Mouse (Mus musculus): ENCODE measurements around the gene Vav2.

The Vav2 gene

DNA sequence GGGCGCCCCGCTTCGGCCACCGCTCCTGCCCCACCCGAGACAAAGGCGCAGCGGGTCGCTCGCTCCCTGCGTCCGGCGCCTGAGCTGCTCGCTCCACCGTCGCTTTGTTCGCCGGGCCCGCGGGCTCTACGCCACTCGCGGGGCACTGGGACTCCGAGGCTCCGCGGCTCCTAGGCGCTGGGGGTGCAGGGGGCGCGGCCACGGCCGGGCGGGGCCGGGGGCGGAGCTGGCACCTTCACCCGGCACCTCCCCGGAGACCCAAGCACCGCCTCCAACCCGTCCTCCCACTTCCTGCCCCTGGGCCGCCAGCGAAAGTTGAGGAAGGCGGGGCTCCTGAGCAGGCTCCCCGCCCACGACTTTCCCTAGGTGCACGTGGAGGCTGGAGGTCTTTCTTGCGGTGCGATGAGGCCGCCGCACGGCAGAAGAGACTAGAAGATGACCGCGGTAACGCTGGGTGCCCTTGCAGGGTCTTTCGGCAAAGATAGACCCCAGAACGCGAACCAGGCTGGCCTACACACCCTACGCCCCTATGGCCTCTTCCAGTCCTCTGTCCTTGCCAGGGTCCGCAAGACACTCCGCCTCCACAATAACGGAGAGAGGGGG is at the start of gene Vav2:
TSS of gene Vav2 (minus strand) at position 179 of the 603 bp plus-strand sequence.
- peak; percentile 83 for DNase-seq (ENCODE audit: low read depth, low spot score)

DNA sequence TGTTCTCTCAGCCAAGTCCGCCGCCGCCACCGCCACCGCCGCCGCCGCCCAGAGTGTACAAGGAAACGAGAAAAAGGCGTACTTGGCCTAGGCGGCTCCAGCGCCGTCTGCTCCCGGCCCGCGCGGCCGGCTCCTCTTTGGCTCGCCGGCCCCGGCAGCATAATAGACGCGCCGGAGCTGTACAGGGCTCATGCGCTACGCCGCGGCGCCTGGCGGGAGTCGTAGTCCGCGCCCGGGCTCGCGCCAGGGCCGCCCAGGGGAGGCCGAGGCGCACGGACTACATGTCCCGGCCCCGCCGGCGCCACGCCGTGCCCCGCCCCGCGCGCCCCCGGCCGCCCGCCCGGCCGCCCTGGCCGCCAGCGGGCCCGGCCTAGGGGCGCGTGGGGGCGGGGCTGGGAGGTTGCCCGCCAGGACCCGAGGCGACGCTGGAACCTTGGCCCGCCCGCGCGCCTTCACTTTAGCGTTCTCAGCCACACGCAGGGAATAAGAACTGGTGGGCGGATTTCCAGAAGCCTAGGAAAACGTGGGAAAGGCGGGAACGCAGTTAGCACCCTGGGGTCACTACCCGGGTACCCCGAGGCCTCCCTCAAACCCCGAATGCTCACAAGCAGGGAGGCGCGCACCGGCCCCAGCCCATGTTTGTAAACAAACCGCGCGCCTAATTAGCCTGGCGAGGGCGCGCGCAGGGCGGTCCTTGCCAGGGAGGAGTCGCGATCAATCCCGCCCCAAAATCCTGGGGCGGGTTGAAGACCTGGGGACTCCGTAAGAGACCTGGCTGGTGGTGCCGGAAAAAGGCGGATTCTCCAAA is 48.9 kb upstream of the Vav2 start:
- peak; percentile 91 for DNase-seq (ENCODE audit: low read depth, low spot score)

DNA sequence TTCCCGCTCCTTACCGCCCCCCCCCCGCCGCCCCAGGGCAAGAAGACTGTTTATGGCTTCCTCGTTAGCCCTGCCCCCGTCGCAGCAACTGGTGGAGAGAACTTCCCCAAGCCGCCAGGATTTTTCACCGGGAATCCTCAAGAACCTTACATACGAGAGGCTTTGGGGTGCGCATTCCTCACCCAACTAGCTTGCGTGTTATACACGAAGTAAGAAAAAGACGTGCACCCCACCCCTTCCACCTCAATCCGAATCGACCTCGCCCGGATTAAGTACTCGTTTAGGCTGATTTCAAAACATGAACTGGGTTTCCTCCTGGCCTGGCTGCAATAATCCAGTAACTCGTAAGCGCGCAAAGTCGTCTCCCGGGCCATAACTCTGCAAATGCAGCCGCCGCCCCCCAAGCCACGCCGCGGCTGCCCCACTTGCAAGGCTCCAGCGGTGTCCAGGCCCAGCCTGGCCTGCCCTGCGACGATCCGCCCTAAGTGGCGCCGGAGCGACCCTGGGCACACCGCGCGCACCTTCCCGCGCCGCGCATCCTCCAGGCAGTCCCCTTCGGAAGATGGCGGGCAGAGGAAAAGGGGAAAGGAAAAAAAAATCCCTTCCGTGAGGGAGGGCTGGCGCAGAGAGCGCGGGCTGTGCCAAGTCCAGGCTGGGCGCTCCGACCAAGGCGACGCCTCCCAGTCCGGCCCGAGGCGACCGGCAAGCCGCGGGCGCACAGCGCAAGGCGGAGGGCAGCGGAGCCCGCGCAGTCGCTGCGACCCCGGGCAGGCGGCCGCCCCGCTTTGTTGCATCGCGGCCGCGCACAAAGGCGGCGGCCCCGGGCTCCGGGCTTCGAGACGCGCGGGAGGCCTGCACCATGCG is 48.0 kb upstream of the Vav2 start:
- no peak for DNase-seq (ENCODE audit: low read depth, low spot score)

DNA sequence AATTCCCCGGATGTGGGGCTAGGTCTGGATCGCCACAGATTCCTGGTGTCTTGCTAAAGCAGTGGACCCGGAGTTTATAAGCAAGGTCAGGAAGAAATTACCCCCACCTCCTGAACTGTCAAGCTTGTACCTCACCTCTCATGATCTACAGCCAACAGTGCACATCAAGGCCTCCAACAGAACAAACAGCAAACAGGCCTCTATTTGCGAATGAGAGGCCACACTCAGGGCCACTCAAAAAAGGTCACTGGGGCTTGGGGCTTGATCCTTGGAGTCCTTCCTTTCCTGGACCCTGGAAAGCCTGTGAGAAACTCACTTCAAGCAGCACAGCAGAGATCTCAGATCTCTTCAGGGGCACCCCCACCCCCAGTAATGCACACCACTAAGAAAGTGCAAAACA is 47.1 kb upstream of the Vav2 start:
- DNase-seq (ENCODE audit: low read depth, low spot score) = no peak

DNA sequence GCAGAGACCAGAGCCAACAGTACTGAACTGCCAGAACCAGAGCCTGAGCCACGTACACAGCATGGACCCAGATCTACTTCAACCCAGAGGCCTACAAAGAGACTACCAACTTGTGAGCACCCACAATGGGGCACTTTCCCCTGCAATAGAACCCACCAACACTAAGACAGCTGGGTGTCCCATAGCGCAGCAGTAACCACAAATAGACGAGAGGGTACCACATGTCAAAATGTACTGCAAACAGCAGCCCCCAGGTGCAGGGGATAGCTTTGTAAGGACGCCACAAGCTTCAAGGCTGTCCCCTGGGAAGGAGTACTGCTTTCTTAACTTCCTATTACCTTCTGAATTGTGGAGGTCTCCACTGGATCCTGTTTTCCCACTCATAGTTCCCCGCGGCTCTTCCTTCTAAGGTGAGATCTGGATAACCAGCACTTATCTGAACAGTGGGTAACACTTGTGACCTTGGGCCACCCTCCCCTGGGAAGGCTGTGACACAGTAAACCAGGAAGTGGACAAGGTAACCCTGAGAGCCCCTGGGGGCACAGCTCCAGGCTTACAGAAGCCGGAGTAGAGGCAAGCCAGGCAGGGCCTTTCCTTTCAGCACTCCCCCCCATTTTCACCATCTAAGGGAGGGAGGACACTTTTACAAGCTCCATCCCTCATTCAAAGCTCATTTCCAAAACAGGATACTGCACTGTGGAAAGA is 46.4 kb upstream of the Vav2 start:
- DNase-seq (ENCODE audit: low read depth, low spot score) = no peak

DNA sequence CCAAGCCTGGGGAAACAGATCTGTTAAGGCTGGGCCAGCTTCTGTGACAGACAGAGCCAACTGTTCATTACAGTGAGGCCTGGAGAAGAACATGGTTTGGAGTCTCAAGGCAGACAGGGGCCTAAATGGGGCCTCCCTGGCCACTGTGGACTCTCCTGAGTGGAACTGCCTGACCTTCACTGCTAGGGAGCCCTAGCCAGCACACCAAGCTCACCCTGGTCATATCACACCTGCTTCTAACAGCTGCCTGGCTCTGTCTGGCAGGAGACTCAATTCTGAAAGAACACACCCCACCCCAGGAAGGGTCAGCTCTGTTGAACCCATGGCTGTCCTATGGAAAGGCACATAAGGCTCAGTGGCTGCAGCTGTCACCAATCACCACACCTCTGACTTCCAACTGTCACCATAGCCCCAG is 44.3 kb upstream of the Vav2 start:
- peak; percentile 92 for DNase-seq (ENCODE audit: low read depth, low spot score)

DNA sequence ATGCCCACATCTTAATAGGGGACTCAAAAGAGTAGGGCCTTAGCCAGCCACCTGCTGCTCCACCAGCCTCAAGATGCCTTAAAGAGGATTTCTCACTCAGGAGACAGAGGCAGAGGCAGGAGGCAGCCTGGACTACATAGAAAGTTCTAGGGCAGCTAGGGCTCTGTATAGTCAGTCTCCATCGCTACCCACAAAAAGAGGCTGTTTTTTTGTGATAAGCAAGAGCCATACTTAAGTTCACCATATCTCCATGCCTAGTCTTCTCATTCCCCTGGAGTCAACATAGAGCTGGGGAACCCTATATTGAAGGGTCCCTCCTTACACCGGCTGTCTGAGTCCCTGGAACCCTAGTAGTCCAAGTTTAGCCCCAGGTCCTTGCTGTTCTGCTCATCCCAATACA is 43.7 kb upstream of the Vav2 start:
- no peak for DNase-seq (ENCODE audit: low read depth, low spot score)

DNA sequence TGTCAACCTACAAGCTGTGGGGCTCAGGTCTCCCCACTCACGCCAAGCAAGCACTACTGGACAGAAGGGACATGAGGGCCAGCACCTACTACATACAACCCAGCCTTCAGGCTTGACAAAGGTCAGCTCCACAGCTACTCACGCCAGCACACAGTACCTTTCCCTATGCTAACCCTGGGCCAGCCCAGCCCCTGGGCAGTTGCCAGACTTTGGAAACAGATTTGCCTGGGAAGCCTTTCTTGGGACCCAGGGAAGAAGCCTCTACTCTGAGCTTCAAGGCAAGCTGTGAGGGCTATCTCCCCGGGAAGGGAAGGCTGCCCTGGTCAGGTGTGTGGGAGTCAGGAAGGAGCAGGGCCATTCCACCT is 43.1 kb upstream of the Vav2 start:
- no peak for DNase-seq (ENCODE audit: low read depth, low spot score)

DNA sequence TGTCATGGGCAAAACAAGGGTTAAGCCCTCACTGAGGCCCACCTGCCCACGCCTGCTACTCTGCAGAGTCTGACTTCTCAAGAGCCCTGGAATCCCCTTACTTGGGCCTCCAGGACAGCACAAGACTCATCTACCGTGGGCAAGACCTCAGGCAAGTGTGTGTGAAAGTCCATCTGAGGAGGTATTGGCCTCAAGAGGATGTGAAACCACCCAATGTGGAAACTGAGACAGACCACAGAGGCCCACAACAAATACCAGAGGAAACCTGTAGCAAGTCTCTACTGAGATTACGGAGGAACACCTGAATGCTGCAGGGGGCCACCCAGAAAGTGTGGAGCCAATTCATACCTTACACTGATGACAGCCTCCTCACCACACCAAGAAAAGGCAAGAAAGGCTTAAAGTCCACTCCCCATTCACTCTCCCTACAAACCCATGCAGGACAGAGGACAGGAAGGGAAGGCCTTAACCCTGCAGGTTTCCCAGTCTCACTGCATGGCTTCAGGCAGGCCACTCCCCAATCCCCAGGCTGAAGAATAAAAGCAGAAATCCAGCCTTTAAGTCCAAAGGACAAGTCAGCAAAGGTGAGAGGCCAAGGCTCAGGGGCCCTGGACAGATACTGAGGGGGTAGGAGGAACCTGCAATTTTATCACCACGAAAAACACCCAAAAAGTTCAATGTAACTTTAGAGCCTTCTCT is 42.6 kb upstream of the Vav2 start:
- no peak for DNase-seq (ENCODE audit: low read depth, low spot score)

DNA sequence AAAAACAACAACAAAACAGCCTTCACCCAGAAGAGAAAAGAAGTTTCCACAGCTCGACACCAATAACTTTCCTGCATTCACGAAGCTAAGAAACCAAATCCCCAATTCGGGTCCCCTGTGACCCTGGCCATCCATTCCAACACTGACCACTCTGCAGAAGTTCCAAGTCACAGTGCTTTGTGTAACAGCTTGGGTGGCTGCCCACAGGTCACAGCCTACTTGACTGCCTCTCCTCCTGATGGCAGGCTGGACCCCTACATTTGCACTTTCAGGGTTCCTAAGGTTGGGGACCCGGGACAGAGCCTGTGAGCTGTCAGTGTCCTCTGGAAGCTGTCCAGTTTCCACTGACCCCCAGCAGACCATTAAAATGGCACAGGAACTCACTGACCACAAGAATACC is 36.1 kb upstream of the Vav2 start:
- no peak for DNase-seq (ENCODE audit: low read depth, low spot score)

DNA sequence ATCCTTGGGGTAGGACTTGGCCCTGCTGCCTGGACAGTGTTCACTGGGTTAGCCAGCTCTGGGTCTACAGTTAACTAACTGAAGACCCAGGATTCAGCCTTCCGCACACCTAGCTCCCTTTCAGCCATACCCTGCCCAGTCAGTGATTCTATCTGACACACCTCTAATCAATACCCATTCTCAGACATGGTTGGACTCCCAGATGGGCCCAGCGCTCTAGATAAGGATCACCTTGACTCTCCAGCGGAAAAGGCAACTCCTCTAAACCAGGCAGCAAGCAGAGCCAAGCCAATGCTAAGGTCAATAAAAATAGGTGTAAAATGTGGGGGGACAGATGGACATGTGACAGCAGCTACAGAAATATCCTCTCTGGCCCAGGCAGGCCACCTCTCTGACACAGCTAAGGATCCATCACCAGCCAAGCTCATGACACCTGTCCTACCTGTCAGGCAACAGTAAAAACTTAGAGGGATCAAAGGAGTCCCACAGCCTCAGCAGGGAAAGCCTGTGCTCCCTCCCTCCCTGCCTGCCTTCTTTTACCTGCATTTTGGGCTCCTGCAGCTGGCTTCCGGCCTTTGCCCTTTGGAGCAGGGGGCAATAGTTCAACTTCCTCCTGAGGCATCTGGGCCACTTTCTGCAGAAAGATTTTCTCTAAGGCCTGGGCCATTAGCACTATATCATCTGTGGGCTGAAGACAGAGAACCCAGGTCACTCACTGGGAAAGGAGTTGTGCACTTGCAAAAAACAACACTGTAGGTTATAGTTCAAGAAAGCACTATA is 35.2 kb upstream of the Vav2 start:
- no peak for DNase-seq (ENCODE audit: low read depth, low spot score)

DNA sequence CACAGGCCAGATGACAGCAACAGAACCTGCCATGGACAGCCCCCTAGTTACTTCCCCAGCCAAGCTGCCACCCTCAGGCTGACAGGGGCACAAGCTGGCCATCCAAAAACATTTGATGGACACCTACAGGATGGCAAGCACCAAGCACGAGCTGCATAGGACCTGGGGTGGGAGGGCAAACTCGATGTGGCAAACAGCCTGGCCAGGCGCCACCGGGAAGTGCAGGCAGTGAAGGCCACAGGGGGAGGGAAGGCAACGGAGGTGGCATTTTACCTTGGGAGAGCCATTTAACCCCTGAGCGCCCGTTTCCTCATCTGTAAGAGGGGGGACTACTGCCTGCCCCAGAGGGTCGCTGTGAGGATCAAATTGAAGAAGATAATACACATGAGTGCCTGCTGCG is 33.8 kb upstream of the Vav2 start:
- no peak for DNase-seq (ENCODE audit: low read depth, low spot score)

DNA sequence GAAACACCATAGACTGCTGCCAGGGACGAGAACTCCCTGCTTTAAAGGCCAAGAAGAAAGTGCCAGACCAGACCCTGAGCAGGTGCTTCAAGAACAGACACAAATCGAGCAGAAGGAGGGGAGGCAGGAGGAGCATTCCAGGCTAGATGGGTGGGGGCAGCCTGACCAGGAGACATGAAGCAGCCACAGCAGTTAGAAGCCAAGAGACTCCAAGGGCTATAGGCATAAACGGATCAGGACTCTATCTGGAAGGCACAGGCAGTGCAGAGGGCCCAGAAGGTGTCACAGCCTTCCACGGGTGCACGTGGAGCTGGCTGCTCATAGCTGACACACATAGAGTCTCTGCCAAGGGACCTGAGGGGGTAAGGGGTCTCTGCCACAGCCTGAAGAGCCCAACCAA is 33.3 kb upstream of the Vav2 start:
- no peak for DNase-seq (ENCODE audit: low read depth, low spot score)

DNA sequence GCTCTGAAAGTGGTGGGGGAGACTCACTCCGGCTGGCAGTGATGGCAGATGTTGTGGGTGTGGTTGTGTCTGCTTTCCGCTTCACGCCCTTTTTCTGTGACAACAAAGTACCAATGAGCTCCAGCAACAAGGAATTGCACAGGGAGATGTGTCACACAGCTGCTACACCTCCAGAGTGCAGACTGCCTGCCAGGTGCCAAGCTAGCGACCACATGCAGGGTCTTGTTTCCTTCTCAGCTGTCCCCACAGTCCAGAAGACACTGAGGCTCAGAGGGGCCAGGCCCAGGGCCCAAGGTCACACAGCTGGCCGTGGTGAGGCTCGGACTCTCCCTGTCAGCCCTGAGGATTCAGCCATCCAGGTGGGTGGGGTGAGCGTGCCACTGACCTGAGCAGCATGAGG is 32.9 kb upstream of the Vav2 start:
- no peak for DNase-seq (ENCODE audit: low read depth, low spot score)

DNA sequence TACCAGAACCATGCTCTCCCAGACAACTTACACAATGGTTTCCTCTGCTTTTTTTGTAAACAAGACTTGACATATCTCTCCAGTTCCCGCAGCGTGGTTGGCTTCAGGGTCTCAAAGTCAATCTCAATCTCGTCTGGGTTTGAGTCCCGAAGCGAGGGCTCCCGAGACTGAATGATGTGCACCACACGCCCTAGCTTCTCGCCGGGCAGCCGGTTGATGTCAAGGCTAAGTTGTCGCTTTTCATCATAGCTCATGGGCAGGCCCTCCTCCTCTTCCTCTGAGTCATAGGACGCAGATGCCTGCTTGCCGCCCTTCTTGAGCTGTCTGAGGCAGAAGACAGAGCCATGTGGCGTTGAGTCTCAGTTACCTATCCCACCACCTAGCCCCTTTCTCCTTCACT is 23.4 kb upstream of the Vav2 start:
- no peak for DNase-seq (ENCODE audit: low read depth, low spot score)

DNA sequence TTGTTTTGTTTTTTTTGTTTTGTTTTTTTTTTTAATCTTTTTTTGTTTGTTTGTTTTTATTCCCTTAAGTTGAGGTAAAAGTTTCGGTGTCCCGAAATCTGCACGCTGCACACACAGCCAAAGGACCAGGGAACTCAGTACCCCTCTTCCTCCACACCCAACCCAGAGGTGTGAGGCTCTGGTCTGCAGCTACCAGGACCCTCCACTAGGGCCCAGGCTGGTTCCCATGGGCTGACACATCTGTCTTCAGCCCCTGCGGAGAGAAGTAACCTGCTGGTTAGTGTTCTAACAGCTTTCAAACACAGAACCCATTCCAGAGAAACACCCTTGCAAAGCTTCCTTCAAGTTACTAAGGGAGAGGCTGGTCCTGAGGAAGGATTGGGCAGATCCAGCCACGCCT is 20.9 kb upstream of the Vav2 start:
- DNase-seq (ENCODE audit: low read depth, low spot score) = no peak

DNA sequence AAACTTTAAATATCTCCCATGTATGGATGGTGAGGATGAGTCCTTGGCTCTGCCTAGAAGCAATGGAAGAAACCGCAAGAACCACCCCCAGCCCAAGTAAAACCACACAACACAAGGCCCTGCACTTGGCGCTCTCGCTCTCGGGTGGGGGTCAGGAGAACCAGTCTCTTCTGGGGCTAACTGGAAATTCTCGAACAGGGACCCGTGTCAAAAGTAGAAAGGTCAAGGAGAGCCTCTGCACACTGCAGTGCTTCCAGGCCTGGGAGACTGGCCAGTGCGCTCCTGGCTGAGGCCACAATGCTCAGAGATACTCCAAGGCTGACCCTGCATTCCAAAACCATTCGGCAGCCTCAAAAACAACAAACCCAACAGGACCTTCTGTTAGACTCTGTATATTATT is 20.0 kb upstream of the Vav2 start:
- no peak for DNase-seq (ENCODE audit: low read depth, low spot score)

DNA sequence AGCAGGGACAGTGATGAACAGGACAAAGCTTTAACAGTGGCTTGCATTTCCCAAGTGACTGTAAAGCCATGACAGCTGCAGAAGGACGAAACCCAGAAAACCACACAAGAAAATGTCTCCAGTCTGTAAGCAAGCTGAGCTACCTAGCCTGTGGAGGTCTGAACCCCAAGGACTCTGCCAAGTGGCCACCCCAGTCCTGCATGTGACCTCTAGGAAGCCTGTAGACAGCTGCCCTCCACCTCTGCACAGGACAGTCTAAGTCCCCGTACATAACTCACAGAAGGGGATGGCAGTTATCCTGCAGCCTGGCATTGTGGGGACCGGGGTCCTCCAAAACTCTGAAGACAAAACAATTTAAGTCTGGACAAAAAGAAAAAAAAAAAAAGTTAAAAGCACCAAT is 19.1 kb upstream of the Vav2 start:
- no peak for DNase-seq (ENCODE audit: low read depth, low spot score)

DNA sequence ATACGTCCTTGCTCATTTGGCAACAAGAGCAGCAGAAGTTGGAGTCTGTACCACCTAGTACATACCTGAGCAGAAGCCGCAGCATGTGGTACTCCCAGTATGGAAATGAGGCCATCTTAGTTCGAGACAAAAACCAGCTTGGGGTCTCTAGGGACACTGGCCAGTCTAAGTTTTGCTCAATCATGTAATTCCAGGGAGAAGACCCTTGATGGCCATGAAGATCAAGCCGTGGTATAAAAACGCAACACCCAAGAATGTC is 16.5 kb upstream of the Vav2 start:
- DNase-seq (ENCODE audit: low read depth, low spot score) = no peak

DNA sequence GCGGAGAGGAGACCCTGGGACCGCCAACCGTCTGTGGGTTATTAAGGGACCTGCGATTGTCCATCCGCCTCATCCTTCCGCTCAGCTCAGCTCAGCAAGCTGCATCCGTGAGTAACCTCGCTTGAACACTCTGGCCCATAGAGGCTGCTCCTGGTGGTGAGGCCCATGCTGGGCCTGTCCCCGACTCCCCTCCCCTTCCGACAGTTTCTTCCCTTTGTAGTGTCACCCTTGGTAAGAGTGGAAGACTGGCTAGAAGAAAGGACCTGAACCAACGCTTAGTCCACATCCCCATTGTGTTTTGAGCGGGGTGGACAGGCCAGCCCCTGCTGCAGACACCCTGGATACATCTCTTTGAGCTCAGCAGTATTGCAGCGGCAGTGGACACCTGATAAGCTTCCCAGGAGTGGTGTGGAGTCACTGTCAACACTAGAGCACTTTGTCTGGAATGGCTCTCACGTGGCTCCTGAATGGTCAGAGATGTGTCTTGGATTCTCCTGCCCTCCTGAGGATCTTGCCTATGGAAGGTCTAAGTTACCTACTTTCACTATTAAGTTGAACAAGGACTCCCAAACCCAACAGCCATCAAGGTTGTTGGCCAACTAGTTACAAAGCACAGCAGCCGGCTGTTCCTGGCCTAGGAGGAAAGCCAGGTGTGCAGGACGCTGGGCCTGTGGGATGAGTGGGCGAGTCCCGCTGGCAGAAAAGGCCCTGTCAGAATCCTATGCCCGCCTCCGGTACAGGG is 16.0 kb upstream of the Vav2 start:
- no peak for DNase-seq (ENCODE audit: low read depth, low spot score)

Data from skeletal muscle tissue, adult 2 months (tissue).